Mouse (Mus musculus): Measurements from ENCODE around the gene Grasp. TPM values are rescaled to one million over a fixed set of nuclear protein-coding genes. Genes with fewer than 3 reads are reported as not detected.

Gene Grasp
- total and polyA plus RNA-seq, 2 experiments: 0.92 to 1.5 TPM

DNA sequence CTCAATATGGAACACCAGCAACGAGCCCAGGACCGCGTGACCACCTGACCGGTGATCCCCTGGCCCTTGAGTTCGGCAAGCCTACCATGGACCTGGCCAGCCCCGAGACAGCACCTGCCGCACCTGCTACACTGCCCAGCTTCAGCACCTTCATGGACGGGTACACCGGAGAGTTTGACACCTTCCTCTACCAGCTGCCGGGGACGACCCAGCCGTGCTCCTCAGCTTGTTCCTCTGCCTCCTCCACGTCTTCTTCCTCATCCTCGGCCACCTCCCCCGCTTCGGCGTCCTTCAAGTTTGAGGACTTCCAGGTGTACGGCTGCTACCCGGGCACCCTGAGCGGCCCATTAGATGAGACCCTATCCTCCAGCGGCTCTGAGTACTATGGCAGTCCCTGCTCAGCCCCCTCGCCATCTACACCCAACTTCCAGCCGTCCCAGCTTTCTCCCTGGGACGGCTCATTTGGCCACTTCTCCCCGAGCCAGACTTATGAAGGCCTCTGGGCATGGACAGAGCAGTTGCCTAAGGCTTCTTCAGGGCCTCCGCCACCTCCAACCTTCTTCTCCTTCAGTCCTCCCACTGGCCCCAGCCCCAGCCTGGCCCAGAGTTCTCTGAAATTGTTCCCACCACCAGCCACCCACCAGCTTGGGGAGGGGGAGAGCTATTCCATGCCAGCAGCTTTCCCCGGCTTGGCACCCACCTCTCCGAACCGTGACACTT, 46.3 kb downstream of the Grasp start:
- Histone ChIP-seq H3K27me3 (ENCODE audit: control insufficient read depth, insufficient read depth, low read length) (no peaks in the 10 kb centered on the region), H3K36me3 (ENCODE audit: control insufficient read depth, insufficient read depth, low read length) (no peaks in the 10 kb centered on the region), H3K9ac (ENCODE audit: low read depth, low read length) (no peak overlapping the region), H3K79me2 (ENCODE audit: control insufficient read depth, insufficient read depth, low read length) (no peaks in the 10 kb centered on the region), H3K27ac (replicated peaks; ENCODE audit: insufficient read depth, low read depth, low read length) (no peak overlapping the region), H3K4me3 (ENCODE audit: insufficient read depth, low read depth, low read length) (no peak overlapping the region), H3K4me1 (ENCODE audit: control insufficient read depth, insufficient read depth, low read length) (peaks cover 6% of the 10 kb centered on the region; the same call in 1 of the 2 replicates)
- TF ChIP-seq POLR2A (IDR thresholded peaks at IDR 0.05; ENCODE audit: extremely low read depth, insufficient read depth, low read length): no peak
- TF ChIP-seq CTCF (IDR thresholded peaks at IDR 0.05; ENCODE audit: low read depth, low read length): no peak
- 95% methylated on average over 29 of the region's 29 CpGs for WGBS
- no peak for DNase-seq (ENCODE audit: extremely low read depth, low read depth, low spot score)

DNA sequence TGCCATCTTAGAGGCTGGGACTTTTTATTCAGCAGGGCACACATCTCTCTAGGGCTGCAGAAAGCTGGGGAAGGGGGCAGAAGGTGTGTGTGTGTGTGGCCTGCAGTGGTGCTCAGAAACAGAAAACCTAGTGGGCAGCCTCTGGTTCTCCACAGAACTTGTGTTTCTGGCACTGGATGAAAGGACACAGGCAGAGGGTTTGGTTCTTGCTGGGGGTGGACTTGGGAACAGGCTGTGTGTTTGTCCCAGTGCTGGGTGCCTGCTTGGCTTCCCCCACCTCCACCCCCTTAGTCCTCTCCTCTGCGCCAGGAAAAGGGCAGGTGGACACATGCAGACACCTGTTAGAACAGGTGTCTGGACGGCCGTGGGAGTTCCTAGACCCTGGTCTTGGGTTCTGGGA, 47.1 kb downstream of the Grasp start:
- H3K79me2 ChIP-seq (ENCODE audit: control insufficient read depth, insufficient read depth, low read length): no peaks in the 10 kb centered on the region
- TF ChIP-seq POLR2A (IDR thresholded peaks at IDR 0.05; ENCODE audit: extremely low read depth, insufficient read depth, low read length): no peak
- TF ChIP-seq CTCF (IDR thresholded peaks at IDR 0.05; ENCODE audit: low read depth, low read length): no peak
- WGBS: 67% methylated on average over 3 of the region's 3 CpGs
- no peak overlapping the region for H3K9ac ChIP-seq (ENCODE audit: low read depth, low read length)
- H3K27ac ChIP-seq (replicated peaks; ENCODE audit: insufficient read depth, low read depth, low read length): no peak overlapping the region
- H3K27me3 ChIP-seq (ENCODE audit: control insufficient read depth, insufficient read depth, low read length): no peaks in the 10 kb centered on the region
- H3K4me3 ChIP-seq (ENCODE audit: insufficient read depth, low read depth, low read length): no peak overlapping the region
- H3K36me3 ChIP-seq (ENCODE audit: control insufficient read depth, insufficient read depth, low read length): no peaks in the 10 kb centered on the region
- peaks cover 4% of the 10 kb centered on the region; the same call in 1 of the 2 replicates for H3K4me1 ChIP-seq (ENCODE audit: control insufficient read depth, insufficient read depth, low read length)
- no peak for DNase-seq (ENCODE audit: extremely low read depth, low read depth, low spot score)

DNA sequence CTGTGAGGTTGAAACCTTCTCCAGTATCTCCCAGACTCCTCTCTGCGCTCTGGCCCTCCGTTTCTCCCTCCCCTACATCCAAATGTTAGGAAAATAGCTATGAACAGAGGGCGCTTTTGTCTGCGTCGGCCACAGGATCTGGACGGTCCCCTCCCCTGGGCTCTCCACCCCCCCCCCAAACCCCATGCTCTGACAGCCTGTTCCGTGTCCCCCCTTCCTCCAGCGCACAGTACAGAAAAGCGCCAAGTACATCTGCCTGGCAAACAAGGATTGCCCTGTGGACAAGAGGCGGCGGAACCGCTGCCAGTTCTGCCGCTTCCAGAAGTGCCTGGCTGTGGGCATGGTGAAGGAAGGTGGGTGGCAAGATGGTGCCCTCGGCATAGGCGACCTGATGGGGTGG, 47.5 kb downstream of the Grasp start:
- Histone ChIP-seq H3K27ac (replicated peaks; ENCODE audit: insufficient read depth, low read depth, low read length) (no peak overlapping the region), H3K9ac (ENCODE audit: low read depth, low read length) (no peak overlapping the region), H3K36me3 (ENCODE audit: control insufficient read depth, insufficient read depth, low read length) (no peaks in the 10 kb centered on the region), H3K27me3 (ENCODE audit: control insufficient read depth, insufficient read depth, low read length) (no peaks in the 10 kb centered on the region), H3K79me2 (ENCODE audit: control insufficient read depth, insufficient read depth, low read length) (no peaks in the 10 kb centered on the region), H3K4me3 (ENCODE audit: insufficient read depth, low read depth, low read length) (no peak overlapping the region), H3K4me1 (ENCODE audit: control insufficient read depth, insufficient read depth, low read length) (0 out of 2 replicates have a peak, but pooled peaks cover 3% of the 10 kb centered on the region)
- WGBS: 87% methylated on average over 15 of the region's 15 CpGs
- no peak for TF ChIP-seq POLR2A (IDR thresholded peaks at IDR 0.05; ENCODE audit: extremely low read depth, insufficient read depth, low read length)
- TF ChIP-seq CTCF (IDR thresholded peaks at IDR 0.05; ENCODE audit: low read depth, low read length): no peak
- no peak for DNase-seq (ENCODE audit: extremely low read depth, low read depth, low spot score)

DNA sequence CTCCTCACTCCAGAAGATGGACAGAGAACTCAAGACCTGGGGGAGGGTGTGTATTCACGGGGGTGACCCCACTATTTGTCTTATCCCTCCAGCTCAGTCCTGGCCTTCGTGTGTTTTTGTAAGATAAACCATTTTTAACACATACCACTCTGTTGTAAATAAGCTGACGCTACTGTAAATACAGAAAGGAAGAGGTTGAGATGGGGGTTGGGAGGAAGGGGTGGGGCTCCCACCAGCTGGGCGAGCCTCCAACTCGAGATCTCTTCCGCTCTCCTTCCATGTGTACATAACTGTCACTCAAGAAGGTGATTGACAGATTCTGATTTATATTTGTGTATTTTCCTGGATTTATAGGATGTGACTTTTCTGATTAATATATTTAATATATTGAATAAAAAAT, 50.4 kb downstream of the Grasp start:
- H3K4me3 ChIP-seq (ENCODE audit: insufficient read depth, low read depth, low read length): no peak overlapping the region
- WGBS: 49% methylated on average over 6 of the region's 6 CpGs
- DNase-seq (ENCODE audit: extremely low read depth, low read depth, low spot score): no peak
- H3K36me3 ChIP-seq (ENCODE audit: control insufficient read depth, insufficient read depth, low read length): no peaks in the 10 kb centered on the region
- TF ChIP-seq CTCF (IDR thresholded peaks at IDR 0.05; ENCODE audit: low read depth, low read length) (no peak), POLR2A (IDR thresholded peaks at IDR 0.05; ENCODE audit: extremely low read depth, insufficient read depth, low read length) (no peak)
- H3K79me2 ChIP-seq (ENCODE audit: control insufficient read depth, insufficient read depth, low read length): no peaks in the 10 kb centered on the region
- no peak overlapping the region for H3K9ac ChIP-seq (ENCODE audit: low read depth, low read length)
- no peak overlapping the region for H3K27ac ChIP-seq (replicated peaks; ENCODE audit: insufficient read depth, low read depth, low read length)
- no peaks in the 10 kb centered on the region for H3K4me1 ChIP-seq (ENCODE audit: control insufficient read depth, insufficient read depth, low read length)
- no peaks in the 10 kb centered on the region for H3K27me3 ChIP-seq (ENCODE audit: control insufficient read depth, insufficient read depth, low read length)

DNA sequence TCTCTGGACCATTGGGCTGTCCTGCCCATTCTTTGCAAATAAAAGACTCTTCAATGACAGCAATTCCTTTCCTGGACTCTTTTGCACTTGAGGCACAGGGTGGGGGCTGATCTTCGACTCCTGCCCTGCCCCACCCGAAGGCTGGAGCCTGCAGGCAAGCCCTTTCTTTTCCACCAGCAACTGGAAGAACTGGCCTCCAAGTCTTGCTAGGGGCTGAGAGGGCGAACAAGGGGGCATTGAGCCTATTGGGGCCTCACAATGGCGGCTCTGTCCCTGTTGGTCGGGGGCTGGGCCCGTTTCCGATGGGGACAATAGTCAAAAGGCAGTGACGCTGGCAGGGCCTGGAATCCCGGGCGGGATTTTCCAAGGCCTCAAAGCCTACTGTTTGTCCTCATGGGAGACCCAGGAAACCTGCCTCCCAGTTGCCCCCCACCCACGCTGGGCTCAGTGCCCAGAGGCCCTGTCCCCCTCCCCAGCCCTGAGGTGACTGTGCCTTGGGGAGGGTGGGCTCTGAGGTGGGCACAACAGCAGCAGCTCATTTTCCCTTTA, 53.4 kb downstream of the Grasp start:
- H3K27me3 ChIP-seq (ENCODE audit: control insufficient read depth, insufficient read depth, low read length): no peaks in the 10 kb centered on the region
- H3K4me3 ChIP-seq (ENCODE audit: insufficient read depth, low read depth, low read length): no peak overlapping the region
- H3K9ac ChIP-seq (ENCODE audit: low read depth, low read length): no peak overlapping the region
- no peaks in the 10 kb centered on the region for H3K4me1 ChIP-seq (ENCODE audit: control insufficient read depth, insufficient read depth, low read length)
- TF ChIP-seq POLR2A (IDR thresholded peaks at IDR 0.05; ENCODE audit: extremely low read depth, insufficient read depth, low read length): no peak
- no peak for TF ChIP-seq CTCF (IDR thresholded peaks at IDR 0.05; ENCODE audit: low read depth, low read length)
- H3K27ac ChIP-seq (replicated peaks; ENCODE audit: insufficient read depth, low read depth, low read length): no peak overlapping the region
- H3K79me2 ChIP-seq (ENCODE audit: control insufficient read depth, insufficient read depth, low read length): no peaks in the 10 kb centered on the region
- DNase-seq (ENCODE audit: extremely low read depth, low read depth, low spot score): no peak
- 92% methylated on average over 11 of the region's 11 CpGs for WGBS
- H3K36me3 ChIP-seq (ENCODE audit: control insufficient read depth, insufficient read depth, low read length): no peaks in the 10 kb centered on the region

DNA sequence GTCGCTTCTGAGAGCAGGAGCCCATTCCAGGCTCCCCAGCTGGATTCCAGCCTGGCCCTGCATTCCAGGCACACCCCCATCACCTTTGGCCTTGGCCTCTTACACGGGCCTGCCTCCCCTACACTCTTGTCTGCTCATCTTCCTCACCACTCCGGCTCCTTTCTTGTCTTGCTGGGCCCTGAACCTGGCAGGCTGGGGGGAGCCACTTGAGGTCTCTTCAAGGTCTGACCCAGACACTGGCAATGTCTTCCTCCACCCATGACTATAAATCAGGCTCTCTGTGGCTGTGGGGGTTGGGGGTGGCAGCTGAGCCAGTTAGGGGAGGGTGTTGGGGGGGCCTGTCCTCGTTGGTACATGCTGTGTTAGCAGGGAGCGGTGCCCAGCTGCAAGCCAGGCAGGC, 54.6 kb downstream of the Grasp start:
- no peak for DNase-seq (ENCODE audit: extremely low read depth, low read depth, low spot score)
- WGBS: 78% methylated on average over 5 of the region's 5 CpGs

More for the DNA sequence above, 54.6 kb downstream of the Grasp start:
- Histone ChIP-seq H3K27ac (replicated peaks; ENCODE audit: insufficient read depth, low read depth, low read length) (no peak overlapping the region), H3K4me3 (ENCODE audit: insufficient read depth, low read depth, low read length) (no peak overlapping the region), H3K27me3 (ENCODE audit: control insufficient read depth, insufficient read depth, low read length) (no peaks in the 10 kb centered on the region), H3K4me1 (ENCODE audit: control insufficient read depth, insufficient read depth, low read length) (no peaks in the 10 kb centered on the region; the same call in 1 of the 2 replicates), H3K79me2 (ENCODE audit: control insufficient read depth, insufficient read depth, low read length) (no peaks in the 10 kb centered on the region), H3K36me3 (ENCODE audit: control insufficient read depth, insufficient read depth, low read length) (no peaks in the 10 kb centered on the region), H3K9ac (ENCODE audit: low read depth, low read length) (no peak overlapping the region)
- TF ChIP-seq CTCF (IDR thresholded peaks at IDR 0.05; ENCODE audit: low read depth, low read length) (no peak), POLR2A (IDR thresholded peaks at IDR 0.05; ENCODE audit: extremely low read depth, insufficient read depth, low read length) (no peak)

Data from liver, adult 2 months (tissue).